Mouse (Mus musculus): ENCODE measurements around the gene Fads2.

The Fads2 gene

DNA sequence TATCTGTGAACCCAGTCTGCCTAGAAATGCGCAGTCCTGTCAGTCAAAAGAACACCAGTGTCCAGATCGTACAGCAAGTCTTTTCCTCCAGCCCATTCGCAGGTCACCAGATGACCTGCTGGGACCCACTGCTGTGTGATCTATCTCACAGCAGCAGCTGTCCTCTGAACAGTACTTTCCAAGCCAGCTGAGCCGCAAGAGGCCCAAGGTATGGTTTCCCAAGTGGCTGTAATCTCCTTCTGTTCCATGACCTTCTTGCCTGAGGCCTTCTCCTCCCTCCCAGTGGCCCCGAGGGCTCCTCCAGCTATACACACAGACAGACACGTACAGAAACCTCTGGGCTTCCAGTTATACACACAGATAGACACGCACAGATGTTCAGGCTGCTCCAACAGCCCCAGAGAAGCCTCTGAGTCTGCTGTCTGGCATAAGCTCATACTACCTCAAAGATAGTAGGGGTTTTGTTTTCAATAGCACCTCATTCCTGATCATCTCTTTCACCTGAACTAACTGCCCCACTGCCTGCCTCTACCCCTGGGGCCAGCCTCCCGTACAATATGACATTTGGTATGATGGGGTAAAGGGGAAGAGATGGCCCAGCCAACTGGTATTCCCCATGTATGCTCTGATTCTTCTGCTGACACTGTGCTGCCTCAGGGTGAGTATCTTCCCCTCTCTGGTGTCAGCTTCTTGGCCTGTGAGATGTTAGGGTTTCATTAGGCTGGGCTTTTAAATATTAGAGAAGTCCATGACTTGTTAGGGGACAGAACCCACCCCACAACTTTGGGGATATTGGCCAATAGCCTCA lies 40.6 kb downstream of the Fads2 start:
- DNase-seq, result no peak

- peak; percentile 54 to 67 for DNase-seq
Measured at GRCm38 (mm10) chr19:10059911-10060567, 41.5 kb downstream of the Fads2 start.

DNA sequence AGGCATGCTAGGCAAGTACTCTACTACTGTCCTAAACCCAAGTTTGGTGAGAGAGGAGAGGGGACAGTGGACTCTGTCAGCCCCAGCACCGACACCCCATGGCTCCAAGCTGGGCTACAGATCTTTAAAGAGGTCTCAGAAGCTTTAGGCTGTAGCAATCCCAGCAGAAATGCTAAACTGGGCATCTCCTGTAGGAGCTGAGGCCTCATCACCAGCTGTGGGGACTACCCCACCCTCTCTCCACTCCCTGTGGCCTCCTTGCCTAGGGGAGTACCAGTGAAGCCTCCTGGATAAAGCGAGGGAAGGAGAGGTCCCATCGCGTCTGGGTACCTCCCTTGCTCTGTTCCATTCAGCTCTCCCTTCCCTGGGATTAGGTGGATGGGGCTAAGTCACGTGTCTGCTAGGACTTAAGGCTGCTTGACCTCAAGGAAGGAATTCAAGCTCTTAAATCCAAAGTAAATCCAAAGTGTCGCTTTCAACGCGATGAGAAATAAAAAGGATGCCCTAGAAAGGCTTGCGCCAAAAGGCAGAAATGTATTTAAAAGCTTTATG lies 42.6 kb downstream of the Fads2 start:
- no peak for DNase-seq

GRCm38 (mm10) chr19:10058352-10058825 lies 43.2 kb downstream of the Fads2 start:
- no peak for DNase-seq

- peak; percentile 96 to 97 for DNase-seq
Measured at GRCm38 (mm10) chr19:10057486-10058351, 43.8 kb downstream of the Fads2 start.

GRCm38 (mm10) chr19:10056686-10057085 lies 44.9 kb downstream of the Fads2 start:
- DNase-seq, result no peak

GRCm38 (mm10) chr19:10055783-10056660 lies 45.5 kb downstream of the Fads2 start:
- peak; percentile 80 to 83 for DNase-seq

DNA sequence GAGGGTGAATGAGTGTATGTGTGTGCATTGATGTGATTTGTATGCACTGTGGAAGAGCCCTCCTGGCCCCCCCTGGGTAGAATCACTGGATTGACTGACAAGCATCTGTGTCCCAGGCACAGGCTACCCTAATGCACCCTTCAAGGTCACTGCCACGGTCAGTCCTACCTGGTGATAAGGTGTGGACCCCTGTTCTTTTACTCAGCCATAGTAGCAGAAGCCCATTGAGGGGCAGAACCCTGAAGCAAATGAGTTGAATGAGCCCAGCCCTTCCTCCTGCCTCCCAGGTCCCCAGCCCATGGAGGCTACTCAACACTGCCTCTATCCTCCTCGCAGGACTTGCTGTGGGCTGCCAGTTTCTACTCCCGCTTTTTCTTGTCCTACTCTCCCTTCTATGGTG lies 46.3 kb downstream of the Fads2 start:
- no peak for DNase-seq

DNA sequence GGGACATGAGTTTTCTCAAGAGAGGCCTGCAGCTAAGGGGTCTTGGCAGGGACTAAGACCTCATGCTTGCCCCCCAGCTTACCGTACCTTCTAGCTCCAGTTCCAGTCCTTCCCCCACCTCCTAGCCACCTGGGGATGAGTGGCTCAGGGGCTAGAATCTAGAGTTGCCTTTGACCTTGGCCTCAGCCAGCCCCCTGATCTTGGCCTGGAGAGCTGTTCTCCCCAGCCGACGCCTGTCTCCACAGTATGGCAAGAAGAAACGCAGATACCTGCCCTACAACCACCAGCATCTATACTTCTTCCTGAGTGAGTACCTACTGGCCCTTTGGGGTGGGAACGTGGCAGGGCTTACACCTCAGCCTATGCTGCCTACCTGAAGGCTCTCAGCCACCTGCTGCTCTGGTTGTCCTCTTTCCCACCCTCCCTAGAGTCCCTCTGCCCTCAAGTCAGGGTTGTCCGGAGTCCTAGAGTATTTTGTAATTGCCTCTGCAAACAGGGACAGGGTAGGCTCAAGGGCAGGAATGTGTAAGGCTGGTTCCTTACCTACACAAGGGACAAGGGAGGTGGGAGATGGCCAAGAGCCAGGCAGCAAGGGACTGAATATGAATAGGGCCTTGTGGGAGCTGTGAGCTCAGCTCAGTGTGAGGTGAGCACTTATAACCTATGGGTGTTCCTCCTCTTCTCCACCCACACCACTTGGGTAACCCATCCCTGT lies 47.0 kb downstream of the Fads2 start:
- DNase-seq, result no peak

- peak in 1 of 2 experiments; percentile 52 for DNase-seq
Measured at GRCm38 (mm10) chr19:10053692-10054260, 47.8 kb downstream of the Fads2 start.

GRCm38 (mm10) chr19:10052698-10053097 lies 48.8 kb downstream of the Fads2 start:
- DNase-seq, result no peak

DNA sequence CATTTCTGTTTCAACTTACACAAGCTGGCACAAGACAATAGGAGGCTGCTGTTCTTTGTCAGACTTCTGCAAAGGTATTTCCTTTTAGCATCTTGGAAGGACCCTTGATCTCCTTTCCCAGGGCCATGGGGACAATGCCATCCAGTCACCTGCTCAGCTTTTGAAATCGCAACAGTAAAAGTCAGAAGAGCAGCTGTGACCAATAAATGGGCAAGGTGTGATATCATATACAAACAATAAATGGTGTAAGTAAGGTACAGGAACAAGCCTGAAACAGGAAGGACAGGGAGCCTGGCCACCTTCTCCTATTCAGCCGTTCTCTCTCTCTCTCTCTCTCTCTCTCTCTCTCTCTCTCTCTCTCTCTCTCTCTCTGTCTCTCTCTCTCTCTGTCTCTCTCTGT lies 51.1 kb downstream of the Fads2 start:
- DNase-seq, result no peak

DNA sequence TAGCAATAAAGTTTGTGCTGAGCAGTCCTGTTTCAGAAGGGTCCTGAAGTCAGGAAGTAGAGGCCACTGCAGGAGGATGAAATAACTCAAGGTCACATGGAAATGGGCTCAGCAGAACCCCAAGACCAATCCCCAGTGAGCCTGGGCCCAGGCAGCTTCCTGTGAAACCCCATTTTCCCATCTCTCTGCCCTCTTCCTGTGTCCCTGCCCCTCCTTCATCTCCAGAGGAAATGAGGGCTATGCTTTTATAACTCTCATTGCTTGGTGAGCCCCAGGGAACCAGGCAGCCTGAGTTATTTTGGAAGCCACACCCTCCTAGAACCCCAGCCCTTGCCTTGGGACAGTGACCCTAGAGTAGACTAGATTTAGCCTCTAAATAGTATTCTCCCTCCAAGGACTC lies 52.0 kb downstream of the Fads2 start:
- no peak for DNase-seq

- DNase-seq, result no peak
Measured at GRCm38 (mm10) chr19:10046983-10047382, 54.6 kb downstream of the Fads2 start.

GRCm38 (mm10) chr19:10046346-10046745 lies 55.2 kb downstream of the Fads2 start:
- peak; percentile 73 to 85 for DNase-seq

- DNase-seq, result no peak
Measured at GRCm38 (mm10) chr19:10045707-10046106, 55.8 kb downstream of the Fads2 start.

DNA sequence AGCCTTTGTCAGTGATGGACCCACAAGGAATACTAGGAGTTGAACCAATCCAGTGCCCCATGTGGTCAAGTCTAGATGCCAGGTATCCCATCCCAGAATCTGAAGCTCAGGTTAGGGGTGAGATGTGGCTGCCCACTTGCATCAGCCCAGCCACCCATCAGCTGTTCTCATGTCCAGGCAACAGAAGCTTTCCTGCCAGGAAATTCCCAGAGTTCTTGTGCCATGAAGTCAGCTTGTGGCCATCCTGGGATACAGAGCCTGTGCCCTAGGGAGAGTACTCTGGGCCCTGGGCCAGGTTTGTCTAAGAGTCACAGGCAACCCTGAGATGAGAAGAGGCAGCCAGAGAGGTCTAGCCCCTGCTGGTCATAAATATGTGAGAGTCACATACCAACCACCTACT lies 57.9 kb downstream of the Fads2 start:
- peak; percentile 86 to 88 for DNase-seq

- DNase-seq, result peak in 1 of 2 experiments; percentile 58
Measured at GRCm38 (mm10) chr19:10042816-10043215, 58.7 kb downstream of the Fads2 start.

- no peak for DNase-seq
Measured at GRCm38 (mm10) chr19:10042232-10042631, 59.3 kb downstream of the Fads2 start.

- DNase-seq, result peak; percentile 88 to 91
Measured at GRCm38 (mm10) chr19:10041388-10042148, 60.0 kb downstream of the Fads2 start, which contains the start of gene Fads3. TSS of gene Fads3 (plus strand) at chr19:10041569.
